Mouse (Mus musculus): ENCODE measurements around the gene Bcl2l11. TPM values are rescaled to one million over a fixed set of nuclear protein-coding genes. Genes with fewer than 3 reads are reported as not detected.
"Not testable (repeated sequence)": the region's sequence is repeated elsewhere in the genome, so short reads cannot be mapped to it uniquely, and the experiment has no call there.

Bcl2l11 gene
- polyA plus RNA-seq, 1 experiment from 2014 or later, result 19.9 TPM

DNA sequence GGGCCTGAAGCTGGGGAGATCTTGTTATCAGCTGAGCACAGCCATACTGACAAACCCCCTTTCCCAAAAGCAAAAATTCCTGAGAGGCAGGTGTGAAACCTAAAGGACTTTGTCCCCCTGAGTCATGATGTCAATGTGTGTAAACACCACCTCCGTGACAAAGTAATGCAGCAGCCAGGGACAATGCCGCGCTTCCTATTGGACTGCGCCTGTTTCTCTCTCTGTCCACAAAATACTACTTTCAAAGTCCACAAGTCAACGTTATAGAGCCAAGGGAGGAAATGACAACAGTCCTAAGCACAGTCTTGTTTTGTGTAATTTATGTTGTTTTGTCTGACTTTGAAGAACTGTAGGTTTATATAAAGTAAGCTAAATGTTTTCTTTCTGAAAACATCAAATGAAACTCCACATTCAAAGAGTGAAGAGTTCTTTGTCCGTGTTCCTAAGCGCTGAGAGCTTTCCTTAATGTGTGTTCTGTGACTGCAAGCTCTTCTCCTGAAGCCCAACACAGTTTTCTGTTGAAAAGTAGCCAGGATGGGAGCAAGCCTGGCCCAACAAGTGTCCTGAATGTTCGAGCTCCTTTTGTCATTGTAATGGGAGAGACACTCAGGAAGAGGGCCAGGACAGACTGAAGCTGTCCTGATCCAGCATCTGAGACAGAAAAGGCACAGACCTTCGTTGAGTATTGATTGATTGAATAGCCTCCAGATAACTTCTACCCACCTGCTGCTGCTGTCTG, 48.9 kb downstream of the Bcl2l11 start:
- 39% methylated on average over 9 of the region's 9 CpGs for WGBS

GRCm38 (mm10) chr2:128175625-128176024, 49.8 kb downstream of the Bcl2l11 start:
- 91% methylated on average over 6 of the region's 6 CpGs for WGBS

More for the DNA sequence above, 48.9 kb downstream of the Bcl2l11 start:
- Histone ChIP-seq H3K27me3 (ENCODE audit: control insufficient read depth, insufficient read depth, low read length) (no peaks in the 10 kb centered on the region), H3K9ac (replicated peaks; ENCODE audit: low read depth, low read length) (no peak overlapping the region), H3K36me3 (ENCODE audit: control insufficient read depth, insufficient read depth, low read length) (no peaks in the 10 kb centered on the region), H3K4me1 (ENCODE audit: control insufficient read depth, insufficient read depth, low read length) (peaks cover 24% of the 10 kb centered on the region), H3K4me2 (replicated peaks; ENCODE audit: low read depth, low read length) (no peak overlapping the region), H3K4me3 (ENCODE audit: low read depth, low read length) (no peak overlapping the region), H3K27ac (ENCODE audit: low read length) (no peak overlapping the region), H3K9me3 (ENCODE audit: control insufficient read depth, low read depth, low read length) (no peaks in the 10 kb centered on the region)
- peak; percentile 57; the same call in 1 of the 2 replicates for ATAC-seq (ENCODE audit: insufficient number of reproducible peaks, insufficient read depth, low FRiP score, low read depth)

GRCm38 (mm10) chr2:128176391-128177044, 50.7 kb downstream of the Bcl2l11 start:
- no peak overlapping the region for H3K9ac ChIP-seq (replicated peaks; ENCODE audit: low read depth, low read length)
- no peak for ATAC-seq (ENCODE audit: insufficient number of reproducible peaks, insufficient read depth, low FRiP score, low read depth)
- no peaks in the 10 kb centered on the region for H3K27me3 ChIP-seq (ENCODE audit: control insufficient read depth, insufficient read depth, low read length)
- peaks cover 30% of the 10 kb centered on the region for H3K4me1 ChIP-seq (ENCODE audit: control insufficient read depth, insufficient read depth, low read length)
- H3K27ac ChIP-seq (ENCODE audit: low read length), result peak overlapping the region; percentile 80; the same call in 1 of the 2 replicates
- no peaks in the 10 kb centered on the region for H3K9me3 ChIP-seq (ENCODE audit: control insufficient read depth, low read depth, low read length)
- no peaks in the 10 kb centered on the region for H3K36me3 ChIP-seq (ENCODE audit: control insufficient read depth, insufficient read depth, low read length)
- H3K4me3 ChIP-seq (ENCODE audit: low read depth, low read length), result no peak overlapping the region
- WGBS, result 34% methylated on average over 12 of the region's 12 CpGs
- H3K4me2 ChIP-seq (replicated peaks; ENCODE audit: low read depth, low read length), result no peak overlapping the region

More at GRCm38 (mm10) chr2:128175625-128176024, 49.8 kb downstream of the Bcl2l11 start:
- Histone ChIP-seq H3K27me3 (ENCODE audit: control insufficient read depth, insufficient read depth, low read length) (no peaks in the 10 kb centered on the region), H3K4me3 (ENCODE audit: low read depth, low read length) (no peak overlapping the region), H3K4me1 (ENCODE audit: control insufficient read depth, insufficient read depth, low read length) (peaks cover 30% of the 10 kb centered on the region), H3K27ac (ENCODE audit: low read length) (no peak overlapping the region), H3K36me3 (ENCODE audit: control insufficient read depth, insufficient read depth, low read length) (no peaks in the 10 kb centered on the region), H3K9ac (replicated peaks; ENCODE audit: low read depth, low read length) (no peak overlapping the region), H3K9me3 (ENCODE audit: control insufficient read depth, low read depth, low read length) (no peaks in the 10 kb centered on the region), H3K4me2 (replicated peaks; ENCODE audit: low read depth, low read length) (no peak overlapping the region)
- ATAC-seq (ENCODE audit: insufficient number of reproducible peaks, insufficient read depth, low FRiP score, low read depth), result no peak

GRCm38 (mm10) chr2:128177241-128177661, 51.4 kb downstream of the Bcl2l11 start:
- ATAC-seq (ENCODE audit: insufficient number of reproducible peaks, insufficient read depth, low FRiP score, low read depth), result no peak
- H3K4me1 ChIP-seq (ENCODE audit: control insufficient read depth, insufficient read depth, low read length), result peaks cover 30% of the 10 kb centered on the region
- H3K27me3 ChIP-seq (ENCODE audit: control insufficient read depth, insufficient read depth, low read length), result no peaks in the 10 kb centered on the region
- no peak overlapping the region for H3K4me3 ChIP-seq (ENCODE audit: low read depth, low read length)
- no peak overlapping the region for H3K9ac ChIP-seq (replicated peaks; ENCODE audit: low read depth, low read length)
- no peaks in the 10 kb centered on the region for H3K36me3 ChIP-seq (ENCODE audit: control insufficient read depth, insufficient read depth, low read length)
- H3K9me3 ChIP-seq (ENCODE audit: control insufficient read depth, low read depth, low read length), result no peaks in the 10 kb centered on the region
- no peak overlapping the region for H3K4me2 ChIP-seq (replicated peaks; ENCODE audit: low read depth, low read length)
- WGBS, result 51% methylated on average over 5 of the region's 5 CpGs
- peak overlapping the region; percentile 80 for H3K27ac ChIP-seq (ENCODE audit: low read length)

- H3K4me3 ChIP-seq (ENCODE audit: low read depth, low read length), result no peak overlapping the region
- peaks cover 30% of the 10 kb centered on the region for H3K4me1 ChIP-seq (ENCODE audit: control insufficient read depth, insufficient read depth, low read length)
- no peak overlapping the region for H3K4me2 ChIP-seq (replicated peaks; ENCODE audit: low read depth, low read length)
- no peaks in the 10 kb centered on the region for H3K36me3 ChIP-seq (ENCODE audit: control insufficient read depth, insufficient read depth, low read length)
- H3K9me3 ChIP-seq (ENCODE audit: control insufficient read depth, low read depth, low read length), result no peaks in the 10 kb centered on the region
- WGBS, result 68% methylated on average over 18 of the region's 18 CpGs
- no peak overlapping the region; the same call in 1 of the 2 replicates for H3K27ac ChIP-seq (ENCODE audit: low read length)
- ATAC-seq (ENCODE audit: insufficient number of reproducible peaks, insufficient read depth, low FRiP score, low read depth), result no peak
- no peaks in the 10 kb centered on the region for H3K27me3 ChIP-seq (ENCODE audit: control insufficient read depth, insufficient read depth, low read length)
- no peak overlapping the region; the same call in 1 of the 2 replicates for H3K9ac ChIP-seq (replicated peaks; ENCODE audit: low read depth, low read length)
Observed at GRCm38 (mm10) chr2:128179126-128179807, 53.4 kb downstream of the Bcl2l11 start.

- Histone ChIP-seq H3K9ac (replicated peaks; ENCODE audit: low read depth, low read length) (no peak overlapping the region), H3K4me2 (replicated peaks; ENCODE audit: low read depth, low read length) (no peak overlapping the region)
Observed at GRCm38 (mm10) chr2:128179808-128180379, 54.1 kb downstream of the Bcl2l11 start.

GRCm38 (mm10) chr2:128182181-128182580, 56.3 kb downstream of the Bcl2l11 start:
- WGBS, result 81% methylated on average over 9 of the region's 9 CpGs
- peaks cover 11% of the 10 kb centered on the region for H3K4me1 ChIP-seq (ENCODE audit: control insufficient read depth, insufficient read depth, low read length)
- H3K4me3 ChIP-seq (ENCODE audit: low read depth, low read length); ATAC-seq (ENCODE audit: insufficient number of reproducible peaks, insufficient read depth, low FRiP score, low read depth); H3K27ac ChIP-seq (ENCODE audit: low read length); H3K4me2 ChIP-seq (replicated peaks; ENCODE audit: low read depth, low read length); H3K9ac ChIP-seq (replicated peaks; ENCODE audit: low read depth, low read length); H3K9me3 ChIP-seq (ENCODE audit: control insufficient read depth, low read depth, low read length); H3K36me3 ChIP-seq (ENCODE audit: control insufficient read depth, insufficient read depth, low read length); H3K27me3 ChIP-seq (ENCODE audit: control insufficient read depth, insufficient read depth, low read length): not testable (repeated sequence)

More at GRCm38 (mm10) chr2:128179808-128180379, 54.1 kb downstream of the Bcl2l11 start:
- Histone ChIP-seq H3K9me3 (ENCODE audit: control insufficient read depth, low read depth, low read length) (no peaks in the 10 kb centered on the region), H3K36me3 (ENCODE audit: control insufficient read depth, insufficient read depth, low read length) (no peaks in the 10 kb centered on the region), H3K27ac (ENCODE audit: low read length) (peak overlapping the region; percentile 39; the same call in 1 of the 2 replicates), H3K4me3 (ENCODE audit: low read depth, low read length) (no peak overlapping the region), H3K27me3 (ENCODE audit: control insufficient read depth, insufficient read depth, low read length) (no peaks in the 10 kb centered on the region), H3K4me1 (ENCODE audit: control insufficient read depth, insufficient read depth, low read length) (peaks cover 26% of the 10 kb centered on the region)
- WGBS, result 43% methylated on average over 9 of the region's 9 CpGs
- peak; percentile 69 for ATAC-seq (ENCODE audit: insufficient number of reproducible peaks, insufficient read depth, low FRiP score, low read depth)

DNA sequence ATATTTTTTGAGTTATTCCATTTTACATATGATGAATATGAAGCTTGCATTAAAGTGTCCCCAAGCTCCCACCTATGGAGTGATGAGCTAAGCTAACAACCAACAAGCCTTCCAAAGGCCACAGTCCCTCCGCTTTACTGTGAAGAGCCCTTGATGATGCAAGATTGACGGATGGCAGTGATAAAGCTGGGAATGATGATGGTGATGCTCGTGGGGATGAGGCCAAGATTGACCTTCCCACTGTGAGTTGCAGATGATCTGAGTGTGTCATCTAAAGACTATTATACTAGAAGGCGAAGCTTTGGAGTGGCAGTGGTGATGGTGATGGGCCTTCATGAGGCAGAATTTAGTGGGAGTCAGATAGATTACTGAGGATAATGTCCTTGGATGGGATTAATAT, 56.9 kb downstream of the Bcl2l11 start:
- no peak overlapping the region for H3K27ac ChIP-seq (ENCODE audit: low read length)
- H3K36me3 ChIP-seq (ENCODE audit: control insufficient read depth, insufficient read depth, low read length), result no peaks in the 10 kb centered on the region
- no peak for ATAC-seq (ENCODE audit: insufficient number of reproducible peaks, insufficient read depth, low FRiP score, low read depth)
- H3K4me1 ChIP-seq (ENCODE audit: control insufficient read depth, insufficient read depth, low read length), result peaks cover 8% of the 10 kb centered on the region
- no peak overlapping the region for H3K4me2 ChIP-seq (replicated peaks; ENCODE audit: low read depth, low read length)
- no peaks in the 10 kb centered on the region for H3K27me3 ChIP-seq (ENCODE audit: control insufficient read depth, insufficient read depth, low read length)
- 86% methylated on average over 4 of the region's 4 CpGs for WGBS
- no peaks in the 10 kb centered on the region for H3K9me3 ChIP-seq (ENCODE audit: control insufficient read depth, low read depth, low read length)
- H3K9ac ChIP-seq (replicated peaks; ENCODE audit: low read depth, low read length), result no peak overlapping the region
- H3K4me3 ChIP-seq (ENCODE audit: low read depth, low read length), result no peak overlapping the region
